Mouse (Mus musculus): Measurements from ENCODE around the gene Phf23.

DNA sequence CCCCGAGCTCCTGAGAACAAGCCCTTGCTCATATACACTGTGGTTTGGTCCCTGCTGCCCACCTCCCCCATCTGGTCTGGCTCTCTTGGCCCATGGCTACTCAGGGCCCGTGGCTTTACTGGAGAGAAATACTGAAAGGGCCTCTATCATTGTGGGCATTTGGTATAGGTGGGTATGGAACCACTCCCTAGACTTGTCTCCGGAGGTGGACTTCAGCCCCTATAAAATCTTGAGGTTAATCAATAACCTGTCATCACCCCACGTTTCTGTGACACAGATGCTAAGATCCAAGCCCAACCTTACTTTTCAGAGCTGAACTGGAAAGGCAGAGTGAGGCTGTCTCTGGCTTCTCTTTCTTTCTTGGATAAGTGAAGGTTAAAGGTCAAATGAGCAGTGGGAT is 26.8 kb upstream of the Phf23 start:
- TF ChIP-seq HCFC1 (IDR thresholded peaks at IDR 0.05; ENCODE audit: borderline replicate concordance, insufficient read depth, low read length) (no peak), CHD2 (IDR thresholded peaks at IDR 0.05; ENCODE audit: low read depth, low read length) (no peak), MAFK (IDR thresholded peaks at IDR 0.05; ENCODE audit: insufficient read depth, low read depth, low read length) (no peak), ZC3H11A (IDR thresholded peaks at IDR 0.05; ENCODE audit: borderline replicate concordance, low read depth, low read length) (no peak)

All from ES-E14 (cell line).